In genomic region chr5:110362813-110363178, GRCm38 (mm10) we compare ENCODE assay signal across 8 mouse cellular contexts. TPM values are rescaled to one million over a fixed set of nuclear protein-coding genes. Genes with fewer than 3 reads are reported as not detected.
DNase-seq lines count a peak whose midpoint lies in the region; ATAC-seq and TF ChIP-seq lines count a peak whose summit lies in the region.

No protein-coding gene starts in this region.

- no peaks in the 10 kb centered on the region for H3K9me3 ChIP-seq in kidney, postnatal 0 days (replicated peaks; ENCODE audit: low read length)
- H3K9me3 ChIP-seq in embryonic facial prominence, embryonic 13.5 days = no peaks in the 10 kb centered on the region
- no peaks in the 10 kb centered on the region for H3K9me3 ChIP-seq in midbrain, postnatal 0 days (ENCODE audit: low read length)

- 1% methylated on average over 28 of the region's 28 CpGs for WGBS in kidney, postnatal 0 days
- WGBS in embryonic facial prominence, embryonic 13.5 days = 3% methylated on average over 28 of the region's 28 CpGs
- WGBS in midbrain, postnatal 0 days = 8% methylated on average over 23 of the region's 28 CpGs

- H3K9ac ChIP-seq in kidney, postnatal 0 days (ENCODE audit: low read depth, low read length) = peak overlapping the region; percentile 49
- peak overlapping the region; percentile 70 for H3K9ac ChIP-seq in embryonic facial prominence, embryonic 13.5 days
- H3K9ac ChIP-seq in midbrain, postnatal 0 days (replicated peaks; ENCODE audit: low read length, poor library complexity, severe bottlenecking) = peak overlapping the region; percentile 61

- peak overlapping the region; percentile 40 for H3K4me3 ChIP-seq in kidney, postnatal 0 days (replicated peaks; ENCODE audit: low read depth, low read length)
- peak overlapping the region; percentile 55 for H3K4me3 ChIP-seq in embryonic facial prominence, embryonic 13.5 days
- H3K4me3 ChIP-seq in midbrain, postnatal 0 days (ENCODE audit: low read depth, low read length) = peak overlapping the region; percentile 46

- TF ChIP-seq CTCF in kidney, postnatal 0 days (IDR thresholded peaks at IDR 0.05; ENCODE audit: low read depth) = no peak
- no peak for TF ChIP-seq CTCF in midbrain, postnatal 0 days (IDR thresholded peaks at IDR 0.05)

- no peak overlapping the region for H3K27ac ChIP-seq in kidney, postnatal 0 days
- no peak overlapping the region for H3K27ac ChIP-seq in embryonic facial prominence, embryonic 13.5 days
- no peak overlapping the region for H3K27ac ChIP-seq in midbrain, postnatal 0 days (ENCODE audit: low read depth, low read length)

- 0 out of 2 replicates have a peak, but pooled peaks cover 3% of the 10 kb centered on the region for H3K4me1 ChIP-seq in kidney, postnatal 0 days (replicated peaks; ENCODE audit: insufficient read depth, low read length)
- peaks cover 24% of the 10 kb centered on the region for H3K4me1 ChIP-seq in embryonic facial prominence, embryonic 13.5 days
- H3K4me1 ChIP-seq in midbrain, postnatal 0 days (ENCODE audit: insufficient read depth, low read length) = no peaks in the 10 kb centered on the region

- H3K36me3 ChIP-seq in kidney, postnatal 0 days (ENCODE audit: insufficient read depth, low read length) = 0 out of 2 replicates have a peak, but pooled peaks cover 4% of the 10 kb centered on the region
- peaks cover 27% of the 10 kb centered on the region for H3K36me3 ChIP-seq in embryonic facial prominence, embryonic 13.5 days
- peaks cover 9% of the 10 kb centered on the region for H3K36me3 ChIP-seq in midbrain, postnatal 0 days (ENCODE audit: insufficient read depth, low read length)

- no peaks in the 10 kb centered on the region for H3K27me3 ChIP-seq in kidney, postnatal 0 days (ENCODE audit: insufficient read depth, low read length)
- no peaks in the 10 kb centered on the region for H3K27me3 ChIP-seq in embryonic facial prominence, embryonic 13.5 days
- H3K27me3 ChIP-seq in midbrain, postnatal 0 days (ENCODE audit: insufficient read depth, low read length) = no peaks in the 10 kb centered on the region

- no peak for DNase-seq in kidney, postnatal 0 days (ENCODE audit: low spot score)
- DNase-seq in kidney, adult 11 months = no peak
- DNase-seq in midbrain, postnatal 0 days (ENCODE audit: low spot score) = no peak
- DNase-seq in gastrocnemius, adult 18-20 months (ENCODE audit: low spot score) = no peak
- DNase-seq in ovary, postnatal 36 days (ENCODE audit: low spot score) = no peak
- DNase-seq in thymus, postnatal 10 days (ENCODE audit: low spot score in 2 of 2) = no peak

- ATAC-seq in kidney, postnatal 0 days (replicated peaks; ENCODE audit: low FRiP score, low read depth) = no peak
- ATAC-seq in embryonic facial prominence, embryonic 13.5 days (ENCODE audit: insufficient number of reproducible peaks, insufficient read depth, low FRiP score, low TSS enrichment, low read depth) = no peak
- peak; percentile 15 for ATAC-seq in inflammation-experienced regulatory T-cells, adult 6 months
- no peak; the same call in 1 of the 2 replicates for ATAC-seq in midbrain, postnatal 0 days (ENCODE audit: low FRiP score)

- peak overlapping the region; percentile 64 for H3K4me2 ChIP-seq in kidney, postnatal 0 days (ENCODE audit: low read length)
- peak overlapping the region; percentile 90 for H3K4me2 ChIP-seq in embryonic facial prominence, embryonic 13.5 days
- H3K4me2 ChIP-seq in midbrain, postnatal 0 days (ENCODE audit: low read depth, low read length, poor library complexity, severe bottlenecking) = peak overlapping the region; percentile 75

RNA-seq across cellular contexts. Expression of gene Lrcol1, which starts 18.3 kb away (rescaled TPM):
- polyA plus RNA-seq in kidney, postnatal 0 days (2015; fragmentation: Nextera tagmentation; extraction: Ambion mirVana) = not detected in 2 replicates
- not detected in 2 replicates for polyA plus RNA-seq in embryonic facial prominence, embryonic 13.5 days (2015; fragmentation: Nextera tagmentation; extraction: Ambion mirVana)
- polyA plus RNA-seq in inflammation-experienced regulatory T-cells, adult 6 months (2017; shearing (Covaris generic)) = under 1 TPM in 1 of 3 experiments, not detected in 2; 0.49 TPM
- total RNA-seq in midbrain, postnatal 0 days (2014; rRNA removed) = not detected in 2 replicates
- polyA plus RNA-seq in midbrain, postnatal 0 days (2015; fragmentation: Nextera tagmentation; extraction: Ambion mirVana) = not detected in 2 replicates
- not detected for total RNA-seq in gastrocnemius, adult 18-20 months (2021)

RNA-seq across cellular contexts. Expression of gene P2rx2, which starts 19.8 kb away (rescaled TPM):
- 0.57 and 0.64 TPM in 2 replicates for polyA plus RNA-seq in kidney, postnatal 0 days (2015; fragmentation: Nextera tagmentation; extraction: Ambion mirVana)
- 2.6 and 3.1 TPM in 2 replicates for polyA plus RNA-seq in embryonic facial prominence, embryonic 13.5 days (2015; fragmentation: Nextera tagmentation; extraction: Ambion mirVana)
- polyA plus RNA-seq in inflammation-experienced regulatory T-cells, adult 6 months (2017; shearing (Covaris generic)) = not detected
- total RNA-seq in midbrain, postnatal 0 days (2014; rRNA removed) = 10.6 and 11.9 TPM in 2 replicates
- 10.7 and 13.4 TPM in 2 replicates for polyA plus RNA-seq in midbrain, postnatal 0 days (2015; fragmentation: Nextera tagmentation; extraction: Ambion mirVana)
- total RNA-seq in gastrocnemius, adult 18-20 months (2021) = not detected
